Mouse (Mus musculus) frontal cortex, postnatal 14 days (tissue): ENCODE measurements around the gene Slc22a28.
"Not testable (repeated sequence)": the region's sequence is repeated elsewhere in the genome, so short reads cannot be mapped to it uniquely, and the experiment has no call there.

ENCODE experiments used
- DNase-seq, 2 experiments: peaks; one replicate each; pipeline ENCODE4 v3.0.0; 2022; ENCODE audit warnings: low spot score in 2 of 2

Slc22a28 gene

GRCm38 (mm10) chr19:8131881-8132280 is at the start of gene Slc22a28:
TSS of gene Slc22a28 (minus strand) at chr19:8131982.
- not testable (repeated sequence) for DNase-seq

DNA sequence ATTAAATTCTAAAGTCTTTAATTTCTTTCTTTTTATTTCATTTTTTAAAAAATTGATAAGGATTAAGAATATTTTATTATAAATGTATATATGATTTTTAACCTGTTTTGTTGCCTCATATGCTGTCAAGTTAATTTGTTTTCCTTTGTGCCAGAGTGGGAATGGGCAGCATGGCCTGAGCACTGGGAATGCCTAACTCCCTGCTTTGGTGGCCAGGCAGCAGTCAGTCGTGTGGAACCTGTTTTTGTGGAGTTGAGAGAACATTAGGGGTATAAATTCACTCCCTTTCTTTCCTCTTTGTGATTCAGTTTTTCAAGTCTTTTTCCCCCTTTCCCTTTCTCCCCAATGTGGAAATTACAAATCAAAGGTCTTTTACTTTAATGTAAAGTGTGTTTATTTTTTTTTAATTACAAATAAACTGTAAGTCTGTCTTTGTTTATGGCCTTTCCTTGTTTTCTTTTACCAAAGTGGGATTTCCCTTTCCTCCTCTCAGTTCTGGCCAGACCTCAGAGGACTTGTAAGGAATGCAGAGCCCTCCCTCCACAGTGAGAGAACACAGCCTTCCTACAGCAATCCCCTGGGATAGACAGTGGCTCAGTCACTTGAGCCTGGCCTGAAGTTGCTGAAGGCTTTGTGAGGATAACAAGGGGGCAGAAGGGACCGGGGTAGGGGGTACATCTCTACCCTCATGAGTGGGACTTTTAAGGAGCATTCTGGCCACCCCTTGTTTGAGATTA is 17.2 kb upstream of the Slc22a28 start:
- DNase-seq: no peak

GRCm38 (mm10) chr19:8142716-8143115 is 10.9 kb upstream of the Slc22a28 start:
- DNase-seq: not testable (repeated sequence)

DNA sequence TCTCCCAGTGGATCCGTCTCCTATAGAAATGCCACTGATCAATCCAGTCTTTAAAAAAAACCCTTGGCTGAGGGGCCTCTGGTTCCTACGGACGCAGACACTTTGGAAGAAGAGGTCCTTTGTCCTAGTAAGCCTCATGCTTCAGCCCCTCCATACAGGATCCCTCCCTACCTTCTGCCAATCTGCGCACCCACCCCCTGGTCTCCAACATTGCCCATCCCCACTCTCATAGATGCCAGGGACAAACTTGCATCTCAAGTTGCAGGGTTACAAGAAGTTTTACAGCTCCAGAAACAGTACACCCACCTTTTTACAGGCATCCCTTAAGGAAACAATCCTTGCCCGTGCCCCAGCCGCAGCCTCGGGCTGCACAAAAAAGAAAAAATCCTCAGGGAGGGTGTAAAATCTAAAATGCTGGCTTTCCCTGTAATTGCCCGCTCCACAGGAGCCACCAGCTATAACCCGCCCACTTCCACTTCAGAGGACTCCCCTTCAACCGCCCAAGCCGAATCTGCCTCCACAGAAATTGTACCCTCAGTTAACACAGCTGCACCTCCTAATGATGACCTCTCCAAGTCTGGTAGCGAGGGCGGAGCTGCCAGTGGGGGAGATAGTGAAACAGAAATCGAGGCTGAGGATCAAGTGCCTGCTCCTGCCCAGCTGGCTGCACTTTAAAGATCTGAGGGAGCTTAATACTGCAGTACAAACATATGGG is 2.5 kb upstream of the Slc22a28 start:
- DNase-seq: not testable (repeated sequence)

DNA sequence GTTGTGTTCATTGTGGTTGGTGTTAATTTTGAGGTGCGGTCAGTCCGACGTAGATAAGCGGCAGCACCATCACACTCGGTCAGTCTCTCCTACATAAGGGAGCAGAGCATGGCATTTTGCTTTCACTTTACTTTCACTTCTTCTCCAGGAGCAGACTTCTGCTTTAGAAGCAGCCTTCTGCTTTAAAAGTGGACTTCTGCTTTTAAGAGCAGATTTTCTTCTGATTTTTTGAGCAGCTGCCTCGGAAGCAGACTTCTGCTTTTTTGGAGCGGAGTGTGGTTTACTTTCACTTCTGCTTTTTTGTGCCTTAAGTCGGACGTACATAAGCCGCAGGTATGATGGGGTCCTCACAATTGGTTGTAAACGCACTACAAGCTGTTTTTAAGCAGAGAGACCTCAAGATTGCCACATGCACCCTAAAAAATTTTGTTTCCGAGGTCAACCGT is 111.9 kb downstream of the Slc22a28 start:
- DNase-seq: no peak

- DNase-seq: not testable (repeated sequence)
These were observed 112.4 kb downstream of the Slc22a28 start for GRCm38 (mm10) chr19:8019329-8019851.

DNA sequence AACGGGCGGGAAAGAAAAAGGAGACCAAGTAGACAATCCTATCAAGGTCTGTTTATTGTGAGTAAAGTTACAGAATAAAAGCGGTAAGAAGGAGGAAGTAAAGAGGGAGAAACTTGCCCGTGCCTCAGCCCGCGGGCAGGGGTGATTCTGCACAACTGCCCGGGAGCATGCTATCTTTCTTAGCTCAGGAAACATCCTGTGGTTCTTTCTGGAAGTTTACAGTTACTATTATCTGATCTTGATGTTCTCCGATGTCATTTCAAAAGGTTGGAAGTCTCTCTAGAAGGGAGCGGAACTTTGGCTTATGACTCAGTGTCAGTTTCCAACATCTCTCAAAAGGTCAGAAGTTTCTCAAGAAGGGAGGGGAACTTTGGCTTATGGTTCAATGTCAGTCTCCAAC is 113.2 kb downstream of the Slc22a28 start:
- not testable (repeated sequence) for DNase-seq
